Mouse (Mus musculus): Measurements from ENCODE around the gene Klhdc7a. TPM values are rescaled to one million over a fixed set of nuclear protein-coding genes. Genes with fewer than 3 reads are reported as not detected.

Klhdc7a gene
- 0.28 and 0.33 TPM in 2 replicates for polyA plus RNA-seq (2015; fragmentation: Nextera tagmentation; extraction: Ambion mirVana)

DNA sequence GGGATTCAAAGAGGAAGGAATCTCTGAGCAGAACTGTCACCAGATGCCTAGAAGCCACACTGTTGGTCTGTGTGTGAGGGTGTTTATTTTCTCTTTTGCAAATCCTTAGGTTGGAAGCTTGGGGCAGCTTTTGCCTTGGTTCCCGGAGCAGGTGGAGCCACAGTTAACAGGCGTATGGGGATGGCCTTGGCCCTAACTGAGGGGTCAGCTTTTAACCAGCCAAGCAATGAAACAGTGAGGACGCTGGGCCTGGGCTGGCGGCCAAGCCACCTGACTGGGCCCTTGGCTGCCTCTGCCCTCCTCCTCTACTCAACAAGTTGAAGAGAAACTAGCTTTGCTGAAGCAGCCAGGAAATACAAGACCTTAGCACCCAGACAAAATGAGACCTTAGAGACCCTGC lies at the start of gene Klhdc7a:
TSS of gene Klhdc7a (minus strand) at position 105 of the 400 bp plus-strand sequence.
- H3K4me3 ChIP-seq: no peak within 1 kb of the TSS
- no peaks in the 10 kb centered on the region for H3K9me3 ChIP-seq
- no peaks in the 10 kb centered on the region for H3K27me3 ChIP-seq
- no peak within 1 kb of the TSS for H3K4me2 ChIP-seq (replicated peaks)
- H3K27ac ChIP-seq (replicated peaks): peak within 1 kb of the TSS; percentile 42; the same call in 1 of the 2 replicates
- no peak within 1 kb of the TSS for H3K9ac ChIP-seq (replicated peaks)
- no peaks in the 10 kb centered on the region for H3K36me3 ChIP-seq
- no peaks in the 10 kb centered on the region for H3K4me1 ChIP-seq
- no peak for ATAC-seq (replicated peaks)
- WGBS: 40% methylated on average over 4 of the region's 4 CpGs

GRCm38 (mm10) chr4:140015916-140016315 lies 48.1 kb upstream of the Klhdc7a start:
- Histone ChIP-seq H3K9me3 (no peaks in the 10 kb centered on the region), H3K4me2 (replicated peaks) (no peak overlapping the region), H3K27me3 (no peaks in the 10 kb centered on the region), H3K27ac (replicated peaks) (no peak overlapping the region), H3K9ac (replicated peaks) (no peak overlapping the region), H3K4me3 (no peak overlapping the region), H3K4me1 (peaks cover 9% of the 10 kb centered on the region), H3K36me3 (no peaks in the 10 kb centered on the region)
- 67% methylated on average over 7 of the region's 7 CpGs for WGBS
- no peak for ATAC-seq (replicated peaks)

DNA sequence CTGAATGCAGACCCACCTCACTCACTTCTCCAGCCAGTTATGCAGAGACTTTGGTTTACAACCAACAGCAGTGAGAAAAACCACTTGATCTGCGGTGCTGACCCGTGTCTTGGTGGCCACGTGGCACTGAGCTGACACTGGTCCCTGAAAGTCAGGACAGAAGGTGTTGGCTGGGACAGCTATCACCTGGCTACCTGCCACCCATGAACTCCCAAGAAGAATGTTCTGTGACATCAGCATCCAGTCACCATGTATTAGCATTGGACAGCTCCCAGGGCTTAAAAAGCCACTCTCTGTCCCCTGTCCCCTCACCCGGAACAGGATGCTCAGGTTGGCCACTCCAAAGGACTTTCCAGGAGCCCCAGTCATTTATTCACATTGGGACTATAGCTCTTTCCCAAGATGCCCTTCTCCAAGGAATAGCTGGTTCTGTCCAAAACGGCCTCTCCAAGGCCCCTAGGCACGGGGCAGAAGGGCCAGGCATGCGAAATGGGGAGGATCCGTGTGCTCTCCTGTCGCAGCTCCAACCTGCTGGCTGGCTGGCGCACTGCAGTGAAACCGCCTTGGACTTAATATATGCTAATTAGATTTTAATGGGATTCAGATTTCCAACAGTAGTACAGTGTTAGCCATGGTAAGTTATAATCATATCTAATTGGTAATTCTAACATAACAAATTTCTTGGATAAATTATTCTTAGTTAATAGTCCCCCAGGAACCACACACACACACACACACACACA lies 43.1 kb upstream of the Klhdc7a start:
- no peak overlapping the region for H3K4me2 ChIP-seq (replicated peaks)
- H3K9me3 ChIP-seq: no peaks in the 10 kb centered on the region
- ATAC-seq (replicated peaks): peak; percentile 89
- no peaks in the 10 kb centered on the region for H3K36me3 ChIP-seq
- H3K9ac ChIP-seq (replicated peaks): no peak overlapping the region
- H3K4me1 ChIP-seq: peaks cover 13% of the 10 kb centered on the region
- H3K4me3 ChIP-seq: no peak overlapping the region
- H3K27ac ChIP-seq (replicated peaks): no peak overlapping the region
- no peaks in the 10 kb centered on the region for H3K27me3 ChIP-seq
- WGBS: 44% methylated on average over 11 of the region's 11 CpGs

- peak; percentile 23; the same call in 1 of the 2 replicates for ATAC-seq (replicated peaks)
- WGBS: 23% methylated on average over 5 of the region's 5 CpGs
- peaks cover 13% of the 10 kb centered on the region for H3K4me1 ChIP-seq
- no peak overlapping the region for H3K4me3 ChIP-seq
- no peaks in the 10 kb centered on the region for H3K9me3 ChIP-seq
- no peaks in the 10 kb centered on the region for H3K36me3 ChIP-seq
- no peak overlapping the region for H3K9ac ChIP-seq (replicated peaks)
- no peak overlapping the region for H3K27ac ChIP-seq (replicated peaks)
- H3K27me3 ChIP-seq: peaks cover 5% of the 10 kb centered on the region; the same call in 1 of the 2 replicates
- H3K4me2 ChIP-seq (replicated peaks): no peak overlapping the region
Observed at GRCm38 (mm10) chr4:140004932-140005331, 37.1 kb upstream of the Klhdc7a start.

DNA sequence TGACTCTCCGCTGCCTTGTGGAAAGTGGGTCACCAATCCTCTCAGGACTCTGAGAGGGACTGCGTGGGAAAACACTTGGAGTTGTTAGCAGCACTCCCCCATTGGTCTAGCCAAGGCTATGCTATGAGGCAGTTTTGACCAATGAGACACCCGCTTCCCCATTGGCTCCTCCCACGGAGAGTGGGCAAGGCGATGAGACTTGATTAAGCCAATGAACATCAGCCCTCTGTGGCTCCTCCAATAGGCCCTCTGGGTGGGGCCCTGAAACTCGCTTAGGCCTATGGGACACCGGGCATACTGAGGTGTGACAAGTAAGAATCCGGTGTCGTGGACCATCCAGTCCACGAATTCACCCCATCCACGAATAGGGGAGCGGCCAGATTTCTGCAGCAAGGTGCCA lies 36.3 kb upstream of the Klhdc7a start:
- Histone ChIP-seq H3K4me1 (peaks cover 13% of the 10 kb centered on the region), H3K27ac (replicated peaks) (no peak overlapping the region), H3K27me3 (peaks cover 5% of the 10 kb centered on the region; the same call in 1 of the 2 replicates), H3K9ac (replicated peaks) (no peak overlapping the region), H3K9me3 (no peaks in the 10 kb centered on the region), H3K4me3 (no peak overlapping the region; the same call in 1 of the 2 replicates), H3K4me2 (replicated peaks) (peak overlapping the region; percentile 30), H3K36me3 (no peaks in the 10 kb centered on the region)
- WGBS: 18% methylated on average over 12 of the region's 12 CpGs
- 0 out of 2 replicates have a peak, but pooled peaks have one; percentile 36 for ATAC-seq (replicated peaks)

DNA sequence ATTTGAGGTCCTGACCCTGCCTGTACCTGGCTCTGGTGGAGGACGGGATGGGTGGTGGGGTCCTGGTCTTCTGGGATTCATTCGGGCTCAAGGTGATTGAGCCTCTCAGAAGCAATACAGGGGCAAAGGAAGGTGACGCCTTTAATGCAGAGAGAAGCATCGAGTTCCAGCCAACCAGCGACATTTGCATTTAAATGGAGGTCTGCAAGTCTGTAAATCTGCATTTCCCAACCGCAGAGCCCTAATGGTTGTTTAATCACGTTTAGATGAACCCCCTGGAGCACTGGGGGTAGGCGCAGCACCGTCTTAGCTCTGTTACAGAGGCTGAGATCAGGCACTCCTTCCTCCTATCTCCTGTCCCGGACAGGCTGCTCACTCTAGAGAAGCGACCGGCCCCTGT lies 34.2 kb upstream of the Klhdc7a start:
- no peak overlapping the region for H3K4me2 ChIP-seq (replicated peaks)
- H3K36me3 ChIP-seq: no peaks in the 10 kb centered on the region
- no peak overlapping the region for H3K4me3 ChIP-seq
- WGBS: 6% methylated on average over 12 of the region's 12 CpGs
- no peak overlapping the region for H3K9ac ChIP-seq (replicated peaks)
- peaks cover 13% of the 10 kb centered on the region for H3K4me1 ChIP-seq
- peaks cover 5% of the 10 kb centered on the region; the same call in 1 of the 2 replicates for H3K27me3 ChIP-seq
- H3K9me3 ChIP-seq: no peaks in the 10 kb centered on the region
- H3K27ac ChIP-seq (replicated peaks): no peak overlapping the region
- ATAC-seq (replicated peaks): 0 out of 2 replicates have a peak, but pooled peaks have one; percentile 20

DNA sequence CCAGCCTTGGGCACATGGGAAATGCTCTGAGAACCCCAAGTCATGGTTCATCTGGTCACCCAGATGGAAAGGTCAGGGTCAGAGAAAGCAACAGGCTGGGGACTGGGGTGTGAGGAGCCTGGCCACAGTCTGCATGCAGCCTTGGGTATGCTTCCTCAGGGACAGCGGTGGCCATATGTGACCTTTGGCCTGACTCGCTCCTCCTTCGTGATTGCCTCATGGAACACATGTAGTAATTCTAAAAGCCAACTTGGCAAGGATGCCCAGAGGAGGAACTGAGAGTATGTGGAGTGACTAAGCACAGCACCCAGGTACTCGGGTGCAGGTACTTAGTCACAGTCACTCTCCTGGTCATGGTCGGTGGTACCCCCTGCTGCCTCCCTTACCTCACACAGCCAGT lies 33.1 kb upstream of the Klhdc7a start:
- Histone ChIP-seq H3K4me3 (no peak overlapping the region), H3K4me1 (peaks cover 16% of the 10 kb centered on the region), H3K36me3 (no peaks in the 10 kb centered on the region), H3K9ac (replicated peaks) (no peak overlapping the region), H3K4me2 (replicated peaks) (no peak overlapping the region), H3K9me3 (no peaks in the 10 kb centered on the region), H3K27me3 (peaks cover 5% of the 10 kb centered on the region; the same call in 1 of the 2 replicates), H3K27ac (replicated peaks) (no peak overlapping the region)
- no peak for ATAC-seq (replicated peaks)
- WGBS: 84% methylated on average over 5 of the region's 5 CpGs

GRCm38 (mm10) chr4:139999033-139999432 lies 31.2 kb upstream of the Klhdc7a start:
- no peak overlapping the region for H3K4me3 ChIP-seq
- H3K36me3 ChIP-seq: no peaks in the 10 kb centered on the region
- H3K27me3 ChIP-seq: peaks cover 4% of the 10 kb centered on the region; the same call in 1 of the 2 replicates
- no peaks in the 10 kb centered on the region for H3K9me3 ChIP-seq
- H3K4me1 ChIP-seq: peaks cover 20% of the 10 kb centered on the region
- ATAC-seq (replicated peaks): no peak
- 46% methylated on average over 7 of the region's 7 CpGs for WGBS
- no peak overlapping the region for H3K9ac ChIP-seq (replicated peaks)
- H3K27ac ChIP-seq (replicated peaks): no peak overlapping the region
- H3K4me2 ChIP-seq (replicated peaks): no peak overlapping the region

DNA sequence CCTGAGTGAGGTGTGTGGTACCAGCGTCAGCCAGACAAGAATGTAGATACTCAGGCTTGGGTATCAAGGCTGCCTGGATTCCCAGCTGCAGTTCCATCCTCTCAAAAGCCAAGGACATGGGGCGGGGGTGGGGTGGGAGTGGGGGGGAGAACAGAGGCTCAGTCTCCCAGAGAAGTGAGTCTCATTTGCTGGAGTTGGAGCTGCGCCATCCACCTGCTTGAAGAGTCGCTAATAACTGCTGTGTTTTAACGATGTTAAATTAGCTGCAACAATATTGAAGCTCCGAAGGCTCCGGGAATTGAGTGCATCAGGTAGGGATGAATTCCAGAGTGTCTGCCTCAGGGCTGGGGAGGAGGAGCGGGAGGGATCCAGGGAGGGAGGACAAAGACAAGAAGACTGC lies 27.8 kb upstream of the Klhdc7a start:
- Histone ChIP-seq H3K9me3 (no peaks in the 10 kb centered on the region), H3K4me3 (no peak overlapping the region), H3K27me3 (no peaks in the 10 kb centered on the region), H3K9ac (replicated peaks) (no peak overlapping the region), H3K27ac (replicated peaks) (no peak overlapping the region), H3K36me3 (no peaks in the 10 kb centered on the region), H3K4me1 (peaks cover 15% of the 10 kb centered on the region), H3K4me2 (replicated peaks) (no peak overlapping the region)
- 20% methylated on average over 8 of the region's 8 CpGs for WGBS
- no peak for ATAC-seq (replicated peaks)

DNA sequence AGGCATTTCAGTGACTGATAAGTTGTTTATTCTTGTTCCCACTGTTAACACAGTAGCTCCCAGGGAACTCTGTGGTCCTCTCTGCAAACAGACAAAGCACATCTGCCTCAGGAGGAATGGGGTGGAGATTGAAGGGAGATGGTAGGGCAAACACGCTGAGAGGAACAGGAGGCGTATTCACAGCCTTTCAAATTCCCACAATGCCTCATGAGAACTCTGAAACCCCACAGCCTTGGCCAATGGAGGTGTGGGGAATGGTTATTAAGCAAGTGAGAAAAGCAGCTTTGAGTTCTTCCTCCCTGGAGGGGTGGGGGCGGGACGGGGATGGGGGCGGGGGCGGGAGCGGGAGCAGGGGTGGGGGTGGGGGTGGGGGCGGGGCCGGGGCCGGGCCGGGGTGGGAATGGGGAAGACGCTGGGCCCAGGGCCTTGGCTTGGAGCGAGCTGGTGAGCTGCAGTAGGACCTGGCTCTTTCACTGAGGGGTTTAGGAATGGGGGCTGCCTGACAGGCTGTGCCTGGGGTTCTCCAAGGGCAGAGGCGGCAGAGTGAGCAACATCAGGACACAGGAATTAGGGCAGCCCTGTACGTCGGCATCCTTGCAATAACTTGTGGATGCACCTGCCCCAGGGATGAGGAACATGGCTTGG lies 25.4 kb upstream of the Klhdc7a start:
- H3K9me3 ChIP-seq: no peaks in the 10 kb centered on the region
- H3K36me3 ChIP-seq: no peaks in the 10 kb centered on the region
- 0 out of 2 replicates have a peak, but pooled peaks have one; percentile 36 for ATAC-seq (replicated peaks)
- WGBS: 16% methylated on average over 8 of the region's 16 CpGs
- peaks cover 15% of the 10 kb centered on the region for H3K4me1 ChIP-seq
- H3K9ac ChIP-seq (replicated peaks): no peak overlapping the region
- H3K27ac ChIP-seq (replicated peaks): no peak overlapping the region
- no peak overlapping the region for H3K4me3 ChIP-seq
- no peaks in the 10 kb centered on the region for H3K27me3 ChIP-seq
- no peak overlapping the region for H3K4me2 ChIP-seq (replicated peaks)

- Histone ChIP-seq H3K4me1 (peaks cover 7% of the 10 kb centered on the region; the same call in 1 of the 2 replicates), H3K27me3 (no peaks in the 10 kb centered on the region), H3K9ac (replicated peaks) (no peak overlapping the region), H3K4me3 (no peak overlapping the region), H3K36me3 (no peaks in the 10 kb centered on the region), H3K9me3 (no peaks in the 10 kb centered on the region), H3K27ac (replicated peaks) (no peak overlapping the region), H3K4me2 (replicated peaks) (no peak overlapping the region)
- no peak for ATAC-seq (replicated peaks)
- WGBS: 19% methylated on average over 7 of the region's 7 CpGs
Observed at GRCm38 (mm10) chr4:139986913-139987312, 19.1 kb upstream of the Klhdc7a start.

DNA sequence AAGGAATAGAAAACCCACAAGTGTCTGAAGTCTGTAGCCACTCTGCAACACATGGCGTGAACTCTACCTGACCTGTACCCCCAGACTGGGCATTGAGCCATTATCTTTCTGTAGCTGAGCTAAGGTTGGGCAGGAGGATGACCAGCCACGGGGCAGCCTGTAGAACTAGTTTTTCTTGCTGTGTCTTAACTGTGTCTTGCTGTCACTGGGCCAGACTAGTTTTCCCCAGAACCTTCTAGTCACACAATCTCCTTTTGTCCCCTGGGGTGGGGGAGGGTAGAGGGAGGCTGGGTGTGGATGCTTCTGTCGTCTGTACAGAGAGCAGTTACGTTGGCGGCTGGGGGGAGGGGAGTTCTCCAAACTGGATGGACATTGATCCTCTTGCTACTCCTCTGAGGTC lies 10.9 kb upstream of the Klhdc7a start:
- no peaks in the 10 kb centered on the region for H3K27me3 ChIP-seq
- no peaks in the 10 kb centered on the region for H3K36me3 ChIP-seq
- H3K27ac ChIP-seq (replicated peaks): no peak overlapping the region
- H3K4me3 ChIP-seq: no peak overlapping the region
- H3K4me2 ChIP-seq (replicated peaks): no peak overlapping the region
- 57% methylated on average over 5 of the region's 5 CpGs for WGBS
- H3K9me3 ChIP-seq: no peaks in the 10 kb centered on the region
- no peak overlapping the region for H3K9ac ChIP-seq (replicated peaks)
- no peak for ATAC-seq (replicated peaks)
- no peaks in the 10 kb centered on the region for H3K4me1 ChIP-seq
